Mouse (Mus musculus) CH12.LX (cell line): ENCODE results near the gene Me1. TPM values are rescaled to one million over a fixed set of nuclear protein-coding genes. Genes with fewer than 3 reads are reported as not detected.

ENCODE experiments used
- DNase-seq: peaks from one replicate; pipeline ENCODE4 v3.0.0-alpha.2; 2013; ENCODE audit errors: extremely low read depth
- H3K27ac ChIP-seq: 2 replicates; pipeline ENCODE4 v1.5.1; 2012; ENCODE audit warnings: low read depth, mild to moderate bottlenecking, control low read depth, moderate library complexity; ENCODE audit not compliant: insufficient read depth
- H3K27me3 ChIP-seq: replicated peaks from 2 replicates; pipeline ENCODE3; 2012; ENCODE audit warnings: inconsistent platforms
- H3K36me3 ChIP-seq, 2 experiments: replicated peaks in 1 of 2; 2 replicates each; pipeline versions ENCODE3 to v1.6.1; 2012; ENCODE audit warnings: inconsistent platforms in 1 of 2, low read length in 1 of 2, mild to moderate bottlenecking in 1 of 2, mixed read lengths in 1 of 2, moderate library complexity in 1 of 2; ENCODE audit not compliant: control insufficient read depth in 1 of 2, insufficient read depth in 1 of 2
- H3K4me1 ChIP-seq, 2 experiments: 2 replicates each; pipeline ENCODE4 v1.6.1; 2012; ENCODE audit warnings: inconsistent platforms in 1 of 2, moderate library complexity in 1 of 2; ENCODE audit not compliant: insufficient read depth in 2 of 2, control insufficient read depth in 1 of 2
- H3K4me2 ChIP-seq: 2 replicates; pipeline ENCODE4 v1.6.1; 2012; ENCODE audit warnings: low read depth, mild to moderate bottlenecking, control low read depth; ENCODE audit not compliant: poor library complexity, insufficient read depth, severe bottlenecking
- H3K4me3 ChIP-seq, 3 experiments: fragments of 150-350 bp in 1 of 3; sonication (generic) in 1 of 3; replicated peaks in 1 of 3; 2 replicates each; pipeline versions ENCODE3 to v1.5.1; 2011 to 2012; ENCODE audit warnings: low read depth in 2 of 3, low read length in 2 of 3, mild to moderate bottlenecking in 2 of 3, moderate library complexity in 2 of 3, control low read depth in 1 of 3, improper control_type of control experiment in 1 of 3, inconsistent platforms in 1 of 3, mixed read lengths in 1 of 3; ENCODE audit not compliant: poor library complexity in 1 of 3
- H3K79me2 ChIP-seq: replicated peaks from 2 replicates; pipeline ENCODE4 v1.6.1; 2012; ENCODE audit warnings: mild to moderate bottlenecking, moderate library complexity; ENCODE audit not compliant: control insufficient read depth, poor library complexity, insufficient read depth, severe bottlenecking; ENCODE audit errors: extremely low read depth
- H3K9ac ChIP-seq: 2 replicates; pipeline ENCODE4 v1.6.1; 2012; ENCODE audit warnings: low read depth, mild to moderate bottlenecking, control low read depth, moderate library complexity; ENCODE audit not compliant: insufficient read depth
- H3K9me3 ChIP-seq: replicated peaks from 2 replicates; pipeline ENCODE3; 2012; ENCODE audit warnings: low read length, inconsistent platforms, mixed read lengths
- CHD1 ChIP-seq: IDR thresholded peaks from 2 replicates; pipeline ENCODE4 v1.6.1; 2012; ENCODE audit warnings: low read depth, low read length, improper control_type of control experiment, inconsistent platforms
- CTCF ChIP-seq, 2 experiments: IDR thresholded peaks in 1 of 2; conservative IDR thresholded peaks in 1 of 2; 2 replicates each; pipeline ENCODE4 v1.5.1; 2011 to 2012; ENCODE audit warnings: low read depth in 2 of 2, low read length in 2 of 2, improper control_type of control experiment in 1 of 2, inconsistent platforms in 1 of 2, mild to moderate bottlenecking in 1 of 2, moderate library complexity in 1 of 2
- E2F4 ChIP-seq: IDR thresholded peaks from 2 replicates; pipeline ENCODE4 v1.6.1; 2011; ENCODE audit warnings: low read depth, low read length, improper control_type of control experiment; ENCODE audit not compliant: insufficient replicate concordance
- ELF1 ChIP-seq: IDR thresholded peaks from 2 replicates; pipeline ENCODE4 v1.6.1; 2014; ENCODE audit warnings: low read depth, mild to moderate bottlenecking, inconsistent platforms, low read length, improper control_type of control experiment
- EP300 ChIP-seq: IDR thresholded peaks from 2 replicates; pipeline ENCODE4 v1.6.1; 2011; ENCODE audit warnings: low read length, improper control_type of control experiment
- GABPA ChIP-seq: IDR thresholded peaks from 2 replicates; pipeline ENCODE4 v1.6.1; 2012; ENCODE audit warnings: low read depth, low read length, improper control_type of control experiment, inconsistent platforms; ENCODE audit not compliant: insufficient replicate concordance
- HCFC1 ChIP-seq: IDR thresholded peaks from 2 replicates; pipeline ENCODE4 v1.6.1; 2012; ENCODE audit warnings: low read depth, mild to moderate bottlenecking, inconsistent platforms, low read length, improper control_type of control experiment
- IRF4 ChIP-seq: IDR thresholded peaks from 2 replicates; pipeline ENCODE4 v1.6.1; 2014; ENCODE audit warnings: low read depth, mild to moderate bottlenecking, inconsistent platforms, low read length, improper control_type of control experiment
- JUN ChIP-seq: IDR thresholded peaks from 2 replicates; pipeline ENCODE4 v1.6.1; 2011; ENCODE audit warnings: low read depth, mild to moderate bottlenecking, low read length, improper control_type of control experiment, moderate library complexity; ENCODE audit not compliant: insufficient read depth
- KAT2A ChIP-seq: IDR thresholded peaks from 2 replicates; pipeline ENCODE4 v1.6.1; 2012; ENCODE audit warnings: low read length, improper control_type of control experiment, inconsistent platforms; ENCODE audit not compliant: insufficient replicate concordance
- MXI1 ChIP-seq: IDR thresholded peaks from 2 replicates; pipeline ENCODE4 v1.6.1; 2011; ENCODE audit warnings: mild to moderate bottlenecking, low read depth, low read length, improper control_type of control experiment
- MYC ChIP-seq: IDR thresholded peaks from 2 replicates; pipeline ENCODE4 v1.6.1; 2011; ENCODE audit warnings: low read depth, mild to moderate bottlenecking, improper control_type of control experiment, low read length
- NELFE ChIP-seq: IDR thresholded peaks from 2 replicates; pipeline ENCODE4 v1.6.1; 2011; ENCODE audit warnings: low read depth, low read length, improper control_type of control experiment
- POLR2A ChIP-seq: IDR thresholded peaks from 2 replicates; pipeline ENCODE4 v1.6.1; 2011; ENCODE audit warnings: low read depth, mild to moderate bottlenecking, improper control_type of control experiment, low read length
- POLR2AphosphoS2 ChIP-seq: IDR thresholded peaks from 2 replicates; pipeline ENCODE4 v1.6.1; 2011; ENCODE audit warnings: low read depth, low read length, improper control_type of control experiment
- RCOR1 ChIP-seq: conservative IDR thresholded peaks from 2 replicates; pipeline ENCODE4 v1.6.1; 2012; ENCODE audit warnings: low read depth, mild to moderate bottlenecking, inconsistent platforms, low read length, improper control_type of control experiment
- SIN3A ChIP-seq: IDR thresholded peaks from 2 replicates; pipeline ENCODE4 v1.6.1; 2012; ENCODE audit warnings: low read length, improper control_type of control experiment, inconsistent platforms
- TBP ChIP-seq: conservative IDR thresholded peaks from 2 replicates; pipeline ENCODE4 v1.6.1; 2011; ENCODE audit warnings: low read depth, low read length, improper control_type of control experiment
- UBTF ChIP-seq: IDR thresholded peaks from 2 replicates; pipeline ENCODE4 v1.6.1; 2012; ENCODE audit warnings: low read depth, mild to moderate bottlenecking, inconsistent platforms, low read length, improper control_type of control experiment, moderate library complexity
- USF2 ChIP-seq: conservative IDR thresholded peaks from 2 replicates; pipeline ENCODE4 v1.6.1; 2011; ENCODE audit warnings: low read depth, low read length, improper control_type of control experiment
- ZC3H11A ChIP-seq: IDR thresholded peaks from 2 replicates; pipeline ENCODE4 v1.6.1; 2012; ENCODE audit warnings: low read depth, mild to moderate bottlenecking, inconsistent platforms, low read length, improper control_type of control experiment
- ZKSCAN1 ChIP-seq: IDR thresholded peaks from 2 replicates; pipeline ENCODE4 v1.6.1; 2012; ENCODE audit warnings: low read depth, inconsistent platforms, low read length, improper control_type of control experiment, borderline replicate concordance
- ZMIZ1 ChIP-seq: IDR thresholded peaks from 2 replicates; pipeline ENCODE4 v1.6.1; 2012; ENCODE audit warnings: low read depth, mild to moderate bottlenecking, inconsistent platforms, low read length, improper control_type of control experiment
- dilution Hi-C: fragments of 300-500 bp; cut with MboI; formaldehyde crosslinking; loops from 2 replicates; pipeline ENCODE4 v1.14.3; 2020; ENCODE audit warnings: low sequenced_read_pairs; ENCODE audit not compliant: extremely low pct_unique_long_range_greater_than_20kb, extremely low pct_ligation_motif_present
- in situ Hi-C: fragments of 300-500 bp; cut with MboI; formaldehyde crosslinking; loops from 3 replicates; pipeline ENCODE4 v1.14.3; 2019; ENCODE audit warnings: low sequenced_read_pairs, low pct_ligation_motif_present, low pct_unique_long_range_greater_than_20kb, mixed read lengths
- polyA plus RNA-seq: library from polyadenylated mRNA; unstranded; fragments of >175 nt; gene quantifications from 2 replicates; pipeline ENCODE4 v1.2.1, GENCODE M21; 2012; ENCODE audit warnings: low read depth; ENCODE audit not compliant: insufficient read length
- total RNA-seq, 2 experiments: library from RNA; depleted of rRNA; stranded (reverse); fragments of 300-350 nt in 1 of 2; fragments of >200 nt in 1 of 2; gene quantifications; 2 replicates each; pipeline ENCODE4 v1.2.3; 2012 to 2014

Gene Me1
- total and polyA plus RNA-seq, 3 experiments = 9.4 to 39.9 (median 16.7) TPM

DNA sequence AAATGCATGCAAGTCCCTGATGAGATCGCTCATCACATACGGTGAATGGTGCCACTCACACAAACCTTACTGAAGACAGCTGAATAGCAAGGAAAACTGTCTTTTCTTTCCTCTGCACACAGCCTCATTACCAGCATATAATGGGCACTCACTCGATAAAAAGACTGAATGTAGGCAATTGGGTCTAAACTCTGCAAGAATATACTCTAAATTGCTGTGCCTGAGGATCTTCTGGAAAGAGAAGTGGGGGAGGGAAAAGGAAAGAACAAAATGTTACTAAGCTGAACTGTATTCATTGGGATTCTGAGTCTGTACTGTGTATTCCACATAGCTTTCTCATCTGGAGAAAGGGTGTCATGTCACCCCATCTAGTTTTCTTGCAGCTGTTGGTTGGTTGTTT is 152.3 kb downstream of the Me1 start:
- Histone ChIP-seq H3K36me3 (peaks cover 34 to 64% of the 10 kb centered on the region in 2 experiments), H3K27me3 (no peaks in the 10 kb centered on the region), H3K9me3 (no peaks in the 10 kb centered on the region), H3K9ac (no peak overlapping the region), H3K79me2 (no peaks in the 10 kb centered on the region), H3K4me1 (no peaks in the 10 kb centered on the region), H3K4me2 (no peak overlapping the region), H3K27ac (no peak overlapping the region), H3K4me3 (no peak overlapping the region)
- dilution Hi-C loops (no loop called here), in situ Hi-C loops (no loop called here)
- no peak for DNase-seq
- TF ChIP-seq TBP (no peak), RCOR1 (no peak), ZC3H11A (no peak), HCFC1 (no peak), JUN (no peak), USF2 (no peak), POLR2AphosphoS2 (no peak), ZKSCAN1 (no peak), CHD1 (no peak), E2F4 (no peak), ZMIZ1 (no peak), ELF1 (no peak), NELFE (no peak), IRF4 (no peak), KAT2A (no peak), POLR2A (no peak), GABPA (no peak), UBTF (no peak), MXI1 (no peak)

DNA sequence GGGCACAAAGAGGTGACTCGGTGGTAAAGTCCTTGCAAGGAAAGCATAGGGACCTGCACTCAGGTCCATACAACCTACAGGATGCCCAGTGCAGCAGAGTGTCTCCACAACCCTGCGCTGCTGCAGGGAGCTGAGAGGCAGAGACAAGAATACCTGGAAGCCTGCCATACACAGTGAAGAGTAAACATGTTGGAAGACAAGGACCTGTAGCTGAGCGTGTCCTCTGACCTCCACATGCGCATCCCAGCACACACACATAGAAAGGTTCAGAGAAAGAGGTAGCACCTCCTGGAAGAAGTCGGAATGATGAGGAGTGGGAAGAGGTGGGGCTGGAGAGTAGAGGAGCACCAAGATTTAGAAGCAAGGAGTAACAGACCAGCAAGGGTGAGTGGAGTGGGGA is 161.7 kb downstream of the Me1 start:
- no peak for DNase-seq
- Histone ChIP-seq H3K27me3 (no peaks in the 10 kb centered on the region), H3K4me1 (peaks cover 3 to 8% of the 10 kb centered on the region in 2 experiments; a peak in 3 of 4 replicates), H3K4me2 (no peak overlapping the region), H3K4me3 (no peak overlapping the region), H3K79me2 (no peaks in the 10 kb centered on the region), H3K36me3 (peaks cover 19 to 38% of the 10 kb centered on the region in 2 experiments), H3K27ac (no peak overlapping the region), H3K9me3 (no peaks in the 10 kb centered on the region), H3K9ac (no peak overlapping the region)
- TF ChIP-seq EP300 (no peak), CTCF (conservative IDR thresholded peaks at IDR 0.05 in 1 of 2, IDR thresholded peaks at IDR 0.05 in 1 of 2; ENCODE audit: low read depth in 2 of 2, low read length in 2 of 2) (no peak), MYC (no peak), SIN3A (no peak), TBP (no peak)
- dilution Hi-C loops = no loop called here
- in situ Hi-C loops = no loop called here

Other genes starting within 250 kb of the Me1 start
- gene Ube2cbp, start 231.0 kb downstream of the Me1 start, total RNA-seq (2012; rRNA removed) = 3.1 and 3.3 TPM in 2 replicates
- gene Ube2cbp, start 231.0 kb downstream of the Me1 start, total RNA-seq (2014; rRNA removed) = 5.9 and 6.4 TPM in 2 replicates
- gene Ube2cbp, start 231.0 kb downstream of the Me1 start, polyA plus RNA-seq = 5.4 and 5.5 TPM in 2 replicates
- gene Dop1a, start 228.8 kb downstream of the Me1 start, total RNA-seq (2012; rRNA removed) = 19.0 and 19.4 TPM in 2 replicates
- gene Dop1a, start 228.8 kb downstream of the Me1 start, total RNA-seq (2014; rRNA removed) = 16.1 and 18.2 TPM in 2 replicates
- gene Dop1a, start 228.8 kb downstream of the Me1 start, polyA plus RNA-seq = 15.0 and 18.7 TPM in 2 replicates
- 28.8 and 29.3 TPM in 2 replicates for gene Pgm3, start 124.1 kb downstream of the Me1 start, total RNA-seq (2012; rRNA removed)
- 27.4 and 28.5 TPM in 2 replicates for gene Pgm3, start 124.1 kb downstream of the Me1 start, total RNA-seq (2014; rRNA removed)
- 31.5 and 32.1 TPM in 2 replicates for gene Pgm3, start 124.1 kb downstream of the Me1 start, polyA plus RNA-seq
- gene Rwdd2a, start 124.0 kb downstream of the Me1 start, total RNA-seq (2012; rRNA removed) = 1.7 TPM in 2 replicates
- gene Rwdd2a, start 124.0 kb downstream of the Me1 start, total RNA-seq (2014; rRNA removed) = 2.8 and 2.9 TPM in 2 replicates
- gene Rwdd2a, start 124.0 kb downstream of the Me1 start, polyA plus RNA-seq = 2.1 and 2.2 TPM in 2 replicates
- not detected in 2 replicates for gene Prss35, start 47.7 kb upstream of the Me1 start, total RNA-seq (2012; rRNA removed)
- not detected in 2 replicates for gene Prss35, start 47.7 kb upstream of the Me1 start, total RNA-seq (2014; rRNA removed)
- not detected in 2 replicates for gene Prss35, start 47.7 kb upstream of the Me1 start, polyA plus RNA-seq
- gene Snap91, start 184.7 kb upstream of the Me1 start, total RNA-seq (2012; rRNA removed) = 0.17 and 0.21 TPM in 2 replicates
- 0.12 TPM in 2 replicates for gene Snap91, start 184.7 kb upstream of the Me1 start, total RNA-seq (2014; rRNA removed)
- 0.20 and 0.41 TPM in 2 replicates for gene Snap91, start 184.7 kb upstream of the Me1 start, polyA plus RNA-seq